Mouse (Mus musculus): Measurements from ENCODE around the gene Rgl1. TPM values are rescaled to one million over a fixed set of nuclear protein-coding genes. Genes with fewer than 3 reads are reported as not detected.

Gene Rgl1
- polyA plus RNA-seq, 1 experiment from 2014 or later, result 28.6 TPM

- H3K36me3 ChIP-seq (ENCODE audit: control insufficient read depth, insufficient read depth, low read length), result no peaks in the 10 kb centered on the region
These were observed 222.5 kb downstream of the Rgl1 start for GRCm38 (mm10) chr1:152543449-152544159.

GRCm38 (mm10) chr1:152542747-152543378, 223.3 kb downstream of the Rgl1 start:
- H3K4me1 ChIP-seq (replicated peaks; ENCODE audit: control insufficient read depth, insufficient read depth, low read length), result no peaks in the 10 kb centered on the region
- H3K4me2 ChIP-seq (ENCODE audit: low read depth, low read length, severe bottlenecking), result no peak overlapping the region
- ATAC-seq (replicated peaks; ENCODE audit: low FRiP score), result no peak
- 91% methylated on average over 6 of the region's 6 CpGs for WGBS
- H3K27ac ChIP-seq (ENCODE audit: low read depth, low read length), result no peak overlapping the region
- H3K36me3 ChIP-seq (ENCODE audit: control insufficient read depth, insufficient read depth, low read length), result no peaks in the 10 kb centered on the region
- no peak for DNase-seq (ENCODE audit: low spot score)
- no peaks in the 10 kb centered on the region for H3K9me3 ChIP-seq (ENCODE audit: control insufficient read depth, low read length)
- no peaks in the 10 kb centered on the region for H3K27me3 ChIP-seq (ENCODE audit: control insufficient read depth, insufficient read depth, low read length)
- H3K4me3 ChIP-seq (ENCODE audit: low read depth, low read length), result no peak overlapping the region
- H3K9ac ChIP-seq (ENCODE audit: low read length), result no peak overlapping the region

More at GRCm38 (mm10) chr1:152543449-152544159, 222.5 kb downstream of the Rgl1 start:
- 86% methylated on average over 2 of the region's 2 CpGs for WGBS
- Histone ChIP-seq H3K4me3 (ENCODE audit: low read depth, low read length) (no peak overlapping the region), H3K4me2 (ENCODE audit: low read depth, low read length, severe bottlenecking) (no peak overlapping the region), H3K27ac (ENCODE audit: low read depth, low read length) (no peak overlapping the region), H3K27me3 (ENCODE audit: control insufficient read depth, insufficient read depth, low read length) (no peaks in the 10 kb centered on the region), H3K4me1 (replicated peaks; ENCODE audit: control insufficient read depth, insufficient read depth, low read length) (no peaks in the 10 kb centered on the region), H3K9me3 (ENCODE audit: control insufficient read depth, low read length) (no peaks in the 10 kb centered on the region), H3K9ac (ENCODE audit: low read length) (no peak overlapping the region)
- DNase-seq (ENCODE audit: low spot score) (no peak), ATAC-seq (replicated peaks; ENCODE audit: low FRiP score) (no peak)

GRCm38 (mm10) chr1:152540304-152540887, 225.8 kb downstream of the Rgl1 start:
- H3K27ac ChIP-seq (ENCODE audit: low read depth, low read length), result no peak overlapping the region
- ATAC-seq (replicated peaks; ENCODE audit: low FRiP score) (no peak), DNase-seq (ENCODE audit: low spot score) (no peak)
- H3K4me2 ChIP-seq (ENCODE audit: low read depth, low read length, severe bottlenecking), result no peak overlapping the region
- H3K4me3 ChIP-seq (ENCODE audit: low read depth, low read length), result no peak overlapping the region
- no peaks in the 10 kb centered on the region for H3K27me3 ChIP-seq (ENCODE audit: control insufficient read depth, insufficient read depth, low read length)
- WGBS, result 89% methylated on average over 3 of the region's 3 CpGs
- H3K36me3 ChIP-seq (ENCODE audit: control insufficient read depth, insufficient read depth, low read length), result no peaks in the 10 kb centered on the region
- H3K4me1 ChIP-seq (replicated peaks; ENCODE audit: control insufficient read depth, insufficient read depth, low read length), result no peaks in the 10 kb centered on the region
- H3K9me3 ChIP-seq (ENCODE audit: control insufficient read depth, low read length), result no peaks in the 10 kb centered on the region
- no peak overlapping the region for H3K9ac ChIP-seq (ENCODE audit: low read length)

- Histone ChIP-seq H3K9me3 (ENCODE audit: control insufficient read depth, low read length) (no peaks in the 10 kb centered on the region), H3K4me2 (ENCODE audit: low read depth, low read length, severe bottlenecking) (no peak overlapping the region), H3K4me1 (replicated peaks; ENCODE audit: control insufficient read depth, insufficient read depth, low read length) (no peaks in the 10 kb centered on the region), H3K27me3 (ENCODE audit: control insufficient read depth, insufficient read depth, low read length) (no peaks in the 10 kb centered on the region), H3K4me3 (ENCODE audit: low read depth, low read length) (no peak overlapping the region), H3K27ac (ENCODE audit: low read depth, low read length) (no peak overlapping the region), H3K36me3 (ENCODE audit: control insufficient read depth, insufficient read depth, low read length) (no peaks in the 10 kb centered on the region), H3K9ac (ENCODE audit: low read length) (no peak overlapping the region)
- ATAC-seq (replicated peaks; ENCODE audit: low FRiP score) (no peak), DNase-seq (ENCODE audit: low spot score) (no peak)
- WGBS, result 90% methylated on average over 4 of the region's 4 CpGs
These were observed 227.3 kb downstream of the Rgl1 start for GRCm38 (mm10) chr1:152538817-152539216.

DNA sequence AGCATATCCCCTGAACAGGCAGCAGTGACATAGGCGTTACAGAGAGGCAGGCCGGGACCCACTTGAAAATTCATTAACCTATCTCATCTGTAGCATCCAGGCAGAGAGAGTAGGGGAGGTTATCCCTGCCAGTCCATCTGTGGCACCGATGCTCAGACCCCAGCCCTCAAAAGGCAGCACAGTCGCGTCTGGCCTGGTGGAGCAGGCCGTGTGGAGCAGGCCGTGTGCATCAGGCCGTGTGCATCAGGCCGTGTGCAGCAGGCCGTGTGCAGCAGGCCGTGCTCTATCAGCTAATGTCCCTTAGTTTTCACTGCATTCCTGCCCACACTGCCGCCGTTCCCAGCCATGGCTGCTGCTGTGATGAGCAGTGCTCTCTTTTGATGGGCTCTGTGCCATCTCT, 229.0 kb downstream of the Rgl1 start:
- Histone ChIP-seq H3K9me3 (ENCODE audit: control insufficient read depth, low read length) (no peaks in the 10 kb centered on the region), H3K9ac (ENCODE audit: low read length) (no peak overlapping the region), H3K4me3 (ENCODE audit: low read depth, low read length) (no peak overlapping the region), H3K27me3 (ENCODE audit: control insufficient read depth, insufficient read depth, low read length) (no peaks in the 10 kb centered on the region), H3K4me2 (ENCODE audit: low read depth, low read length, severe bottlenecking) (no peak overlapping the region), H3K4me1 (replicated peaks; ENCODE audit: control insufficient read depth, insufficient read depth, low read length) (no peaks in the 10 kb centered on the region), H3K36me3 (ENCODE audit: control insufficient read depth, insufficient read depth, low read length) (no peaks in the 10 kb centered on the region), H3K27ac (ENCODE audit: low read depth, low read length) (no peak overlapping the region)
- 84% methylated on average over 13 of the region's 13 CpGs for WGBS
- DNase-seq (ENCODE audit: low spot score), result no peak
- ATAC-seq (replicated peaks; ENCODE audit: low FRiP score), result no peak

DNA sequence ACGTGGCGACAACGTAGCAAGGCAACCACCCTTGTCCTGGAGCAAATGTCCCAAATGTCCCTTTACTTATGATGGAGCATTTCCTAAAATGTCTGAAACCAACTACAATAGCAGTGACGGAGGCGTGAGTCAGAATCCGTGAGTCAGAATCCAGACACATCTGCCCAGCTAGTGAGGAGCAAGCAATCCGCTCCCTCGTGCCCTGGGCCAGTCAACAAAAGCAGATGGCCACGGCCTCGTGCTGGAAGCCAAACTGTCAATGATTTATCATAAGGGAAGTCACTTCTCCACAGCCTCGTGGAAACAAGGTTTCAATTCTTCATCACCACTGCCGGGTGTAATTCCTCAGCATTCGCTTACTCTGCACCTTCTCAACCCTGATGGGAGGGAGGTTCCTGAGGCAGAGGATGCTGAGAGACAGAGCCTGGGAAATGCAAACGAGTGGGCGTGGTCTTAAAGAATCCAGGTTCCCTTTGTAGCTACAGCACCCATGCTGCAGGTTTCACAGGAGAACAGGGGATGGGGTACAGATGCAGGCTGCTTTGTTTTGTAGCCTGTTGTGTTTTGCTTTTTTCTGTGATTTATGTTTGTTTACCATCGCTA, 229.6 kb downstream of the Rgl1 start:
- no peak overlapping the region for H3K4me3 ChIP-seq (ENCODE audit: low read depth, low read length)

DNA sequence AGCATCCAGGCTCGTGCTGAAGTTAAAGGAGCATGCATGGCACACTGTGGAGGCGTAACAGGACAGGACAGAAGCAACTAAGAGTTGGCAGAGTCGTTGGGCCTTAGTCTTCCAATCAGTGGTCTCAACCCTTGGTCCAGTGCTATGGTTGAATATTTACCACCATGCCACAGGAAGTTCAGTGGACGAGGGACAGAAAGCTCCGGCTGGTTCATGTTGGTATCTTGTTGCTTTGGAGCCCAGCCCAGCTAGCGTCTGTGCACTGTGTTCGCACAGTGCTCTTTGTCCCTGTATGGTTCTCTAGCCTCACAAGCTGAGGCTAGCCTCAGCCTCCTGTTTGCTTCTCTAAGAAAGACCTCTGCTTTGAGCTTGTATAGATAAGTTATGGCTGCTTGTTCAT, 231.6 kb downstream of the Rgl1 start:
- ATAC-seq (replicated peaks; ENCODE audit: low FRiP score), result no peak
- 92% methylated on average over 7 of the region's 7 CpGs for WGBS
- Histone ChIP-seq H3K27me3 (ENCODE audit: control insufficient read depth, insufficient read depth, low read length) (no peaks in the 10 kb centered on the region), H3K9ac (ENCODE audit: low read length) (no peak overlapping the region), H3K9me3 (ENCODE audit: control insufficient read depth, low read length) (no peaks in the 10 kb centered on the region), H3K4me1 (replicated peaks; ENCODE audit: control insufficient read depth, insufficient read depth, low read length) (no peaks in the 10 kb centered on the region), H3K36me3 (ENCODE audit: control insufficient read depth, insufficient read depth, low read length) (no peaks in the 10 kb centered on the region), H3K27ac (ENCODE audit: low read depth, low read length) (no peak overlapping the region), H3K4me3 (ENCODE audit: low read depth, low read length) (no peak overlapping the region), H3K4me2 (ENCODE audit: low read depth, low read length, severe bottlenecking) (no peak overlapping the region)
- no peak for DNase-seq (ENCODE audit: low spot score)

More for the DNA sequence above, 229.6 kb downstream of the Rgl1 start:
- Histone ChIP-seq H3K27me3 (ENCODE audit: control insufficient read depth, insufficient read depth, low read length) (no peaks in the 10 kb centered on the region), H3K27ac (ENCODE audit: low read depth, low read length) (no peak overlapping the region), H3K9ac (ENCODE audit: low read length) (no peak overlapping the region), H3K4me1 (replicated peaks; ENCODE audit: control insufficient read depth, insufficient read depth, low read length) (no peaks in the 10 kb centered on the region), H3K4me2 (ENCODE audit: low read depth, low read length, severe bottlenecking) (no peak overlapping the region), H3K9me3 (ENCODE audit: control insufficient read depth, low read length) (no peaks in the 10 kb centered on the region), H3K36me3 (ENCODE audit: control insufficient read depth, insufficient read depth, low read length) (no peaks in the 10 kb centered on the region)
- 62% methylated on average over 16 of the region's 16 CpGs for WGBS
- DNase-seq (ENCODE audit: low spot score), result no peak
- ATAC-seq (replicated peaks; ENCODE audit: low FRiP score), result no peak

DNA sequence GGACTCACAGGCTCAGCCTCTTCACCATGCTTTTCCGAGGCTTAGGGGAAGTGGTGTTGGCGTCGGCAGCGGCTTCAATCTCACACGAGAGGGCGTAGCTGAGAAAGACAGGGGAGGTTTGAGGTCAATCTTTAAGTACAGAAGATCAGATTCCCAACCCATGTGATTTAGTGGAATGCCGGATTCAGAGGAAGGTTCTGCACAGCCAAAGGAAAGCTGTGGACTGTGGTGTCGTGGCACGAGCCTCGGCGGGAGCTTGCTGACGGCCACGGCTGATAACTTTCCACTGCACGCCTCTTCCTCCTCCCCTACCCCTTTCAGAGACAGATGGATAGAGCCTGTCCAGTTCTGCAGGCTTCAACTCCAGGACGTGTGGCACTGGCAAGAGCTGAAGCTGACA, 234.7 kb downstream of the Rgl1 start:
- DNase-seq (ENCODE audit: low spot score), result no peak
- WGBS, result 78% methylated on average over 15 of the region's 15 CpGs
- no peaks in the 10 kb centered on the region for H3K9me3 ChIP-seq (ENCODE audit: control insufficient read depth, low read length)
- H3K36me3 ChIP-seq (ENCODE audit: control insufficient read depth, insufficient read depth, low read length), result no peaks in the 10 kb centered on the region
- H3K27me3 ChIP-seq (ENCODE audit: control insufficient read depth, insufficient read depth, low read length), result no peaks in the 10 kb centered on the region
- ATAC-seq (replicated peaks; ENCODE audit: low FRiP score), result no peak
- H3K4me1 ChIP-seq (replicated peaks; ENCODE audit: control insufficient read depth, insufficient read depth, low read length), result no peaks in the 10 kb centered on the region
- no peak overlapping the region for H3K27ac ChIP-seq (ENCODE audit: low read depth, low read length)
- no peak overlapping the region for H3K4me3 ChIP-seq (ENCODE audit: low read depth, low read length)
- no peak overlapping the region for H3K4me2 ChIP-seq (ENCODE audit: low read depth, low read length, severe bottlenecking)
- H3K9ac ChIP-seq (ENCODE audit: low read length), result no peak overlapping the region
